Mouse (Mus musculus) lung, postnatal 25 days (tissue): ENCODE measurements at regions not wholly inside any gene's neighbourhood (a gene's known extent, or its start where the extent isn't known, plus 50 kb on each side); places are given as distances from the start of the nearest gene placed in this dataset.
"Not testable (repeated sequence)": the region's sequence is repeated elsewhere in the genome, so short reads cannot be mapped to it uniquely, and the experiment has no call there.

Source experiments
- DNase-seq: peaks from one replicate; pipeline ENCODE4 v3.0.0; 2022; ENCODE audit warnings: low spot score

DNA sequence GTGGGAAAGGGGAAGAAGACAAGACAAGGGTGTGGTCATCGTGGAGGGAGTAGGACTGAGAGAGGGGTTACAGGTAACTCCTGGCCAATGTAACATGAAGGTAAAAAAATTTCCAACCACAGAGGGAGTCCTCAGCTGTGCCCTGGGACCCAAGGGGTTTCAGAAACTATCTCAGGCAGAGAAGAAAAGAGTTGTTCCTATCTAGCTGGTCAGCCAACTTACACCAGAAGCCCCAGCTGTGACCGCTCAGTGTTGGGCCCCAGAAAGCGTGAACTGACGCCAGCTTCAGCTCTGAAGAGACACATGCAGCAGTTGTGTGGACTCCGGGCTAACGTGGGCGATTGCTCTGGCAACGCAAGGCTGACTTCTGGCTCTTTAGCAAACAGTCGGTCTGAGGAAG lies 52.2 kb downstream of the Rhob start:
- no peak for DNase-seq

GRCm38 (mm10) chr12:8447025-8447424 lies 52.8 kb downstream of the Rhob start:
- no peak for DNase-seq

DNA sequence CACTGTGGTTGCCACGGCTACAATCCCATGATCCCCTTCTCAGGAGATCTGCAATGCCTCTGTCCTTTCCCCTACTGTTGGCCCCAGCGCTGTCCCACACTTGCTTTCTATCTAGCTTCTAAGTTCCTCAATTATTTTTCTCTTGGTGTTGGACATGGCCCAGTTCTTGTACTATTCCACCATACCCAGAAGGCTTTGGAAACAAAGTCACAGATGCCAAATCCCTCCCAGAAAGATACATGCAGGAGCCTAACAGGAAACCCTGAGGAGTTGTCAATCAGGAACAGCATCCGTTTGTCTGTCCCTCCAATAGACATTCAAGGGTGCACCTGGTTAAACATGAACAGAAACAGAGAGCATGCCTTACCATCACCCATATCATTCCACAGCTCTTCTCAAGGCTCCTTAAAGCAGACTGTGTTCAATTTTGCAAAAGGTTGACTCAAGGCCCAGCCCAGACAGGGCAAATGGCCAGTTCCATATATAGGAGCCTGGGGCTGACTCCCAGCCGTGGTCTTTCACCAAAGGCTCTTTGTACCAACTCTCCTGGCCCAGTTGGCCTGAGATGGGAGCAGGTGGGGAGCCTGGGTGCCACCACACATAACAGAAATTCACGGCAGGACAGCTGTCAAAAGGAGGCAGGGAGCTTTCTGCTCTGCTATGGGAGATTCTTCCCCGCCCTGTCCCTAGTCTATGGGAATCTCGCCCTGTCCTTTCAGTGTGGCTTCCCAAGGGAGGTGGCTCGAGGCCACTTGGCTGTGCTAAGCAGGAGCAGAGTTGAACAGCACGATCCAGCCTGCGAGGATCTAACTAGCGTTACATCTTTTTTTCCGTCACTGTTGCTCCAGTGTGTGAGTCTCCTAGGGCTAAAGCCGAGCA lies 54.6 kb downstream of the Rhob start:
- DNase-seq, result peak; percentile 43

GRCm38 (mm10) chr12:8443917-8444453 lies 55.8 kb downstream of the Rhob start:
- DNase-seq, result no peak

- DNase-seq, result peak; percentile 59
Measured at GRCm38 (mm10) chr12:8443253-8443661, 56.6 kb downstream of the Rhob start.

DNA sequence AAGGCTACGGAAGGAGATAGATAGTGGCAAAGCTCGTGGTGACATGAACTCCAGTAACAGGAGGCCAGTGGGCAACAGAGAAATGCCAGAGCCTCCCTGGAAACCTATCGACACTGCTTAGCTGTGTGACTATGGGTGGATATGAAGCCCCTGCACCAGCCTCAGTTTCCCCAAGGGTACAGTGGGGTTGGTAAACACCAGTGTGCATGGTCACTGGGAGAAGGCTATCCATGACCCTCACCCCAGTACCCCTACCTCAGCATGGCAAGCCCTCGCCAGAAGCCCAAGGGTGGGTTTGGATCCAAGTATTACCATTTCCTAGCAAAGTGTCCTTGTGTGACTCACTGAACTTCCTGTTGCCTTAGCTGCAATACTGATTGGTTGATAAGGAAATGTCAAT lies 58.5 kb downstream of the Rhob start:
- DNase-seq, result no peak

DNA sequence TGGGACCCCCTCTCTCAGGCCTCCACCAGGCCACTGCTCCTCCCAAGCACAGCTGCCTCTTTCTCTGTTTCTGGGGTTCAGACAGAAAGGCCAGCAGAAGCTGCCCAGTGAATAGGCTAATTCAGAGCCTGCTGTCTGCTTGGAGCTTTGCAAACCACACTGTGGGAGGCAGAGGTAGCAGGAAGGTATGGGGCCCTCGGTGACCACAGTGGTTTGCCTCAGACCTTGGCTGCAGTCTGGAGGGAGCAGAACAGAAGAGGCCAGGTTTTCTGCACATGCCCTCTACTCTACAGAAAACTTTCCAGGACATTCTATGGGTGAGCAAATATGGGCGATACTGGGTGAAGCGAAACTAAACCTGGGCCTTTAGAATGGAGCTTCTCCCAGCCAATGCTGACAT lies 59.4 kb downstream of the Rhob start:
- no peak for DNase-seq

GRCm38 (mm10) chr12:8439957-8440356 lies 59.9 kb downstream of the Rhob start:
- no peak for DNase-seq

- no peak for DNase-seq
Measured at GRCm38 (mm10) chr12:8439486-8439885, 60.3 kb downstream of the Rhob start.

DNA sequence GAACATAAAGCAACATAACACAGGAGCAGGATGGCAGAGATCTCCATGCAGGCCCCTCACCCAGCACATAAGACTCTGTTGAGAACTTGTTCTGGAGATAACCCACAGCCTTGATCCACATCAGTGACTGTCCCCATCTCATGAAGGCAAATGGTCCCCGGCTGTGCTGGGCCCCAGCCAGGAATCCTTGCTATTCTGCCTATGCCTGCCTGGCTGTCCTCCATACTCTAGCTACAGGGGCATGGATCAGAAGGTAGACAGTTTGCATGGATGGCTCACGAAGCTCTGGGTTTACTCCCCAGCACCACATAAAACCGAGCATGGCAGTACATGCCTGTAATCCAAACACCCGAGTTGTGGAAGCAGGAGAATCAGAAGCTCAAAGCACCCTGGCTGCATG lies 61.2 kb downstream of the Rhob start:
- DNase-seq, result no peak

DNA sequence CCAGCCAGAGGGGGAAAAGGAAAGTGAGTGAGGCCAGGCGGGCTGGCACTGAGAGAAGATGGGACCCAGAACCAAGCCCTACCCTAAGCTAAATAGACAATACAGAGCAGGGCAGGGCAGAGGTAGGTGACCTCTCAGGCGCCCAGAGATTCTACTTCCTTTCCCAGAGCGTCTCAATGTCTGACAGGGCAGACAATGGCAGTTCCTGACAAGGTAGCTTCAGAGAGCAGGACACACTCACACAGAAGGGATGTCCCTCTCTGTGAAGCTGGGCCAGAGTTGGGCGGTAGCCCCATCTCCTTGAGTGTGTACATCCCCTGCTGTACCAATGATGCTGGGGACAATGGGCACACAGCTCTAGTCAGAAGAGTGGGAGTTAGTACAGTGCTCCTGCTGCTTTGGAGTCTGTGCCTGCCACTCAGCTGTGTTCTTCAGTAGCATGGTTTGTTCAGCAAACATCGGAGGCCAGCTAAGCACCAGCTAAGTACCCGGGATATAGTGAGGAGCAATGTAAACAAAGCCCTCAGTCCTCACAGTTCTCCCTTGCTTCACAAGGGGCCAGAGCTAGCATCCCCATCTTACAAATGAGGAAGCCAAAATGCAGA lies 62.7 kb downstream of the Rhob start:
- no peak for DNase-seq

DNA sequence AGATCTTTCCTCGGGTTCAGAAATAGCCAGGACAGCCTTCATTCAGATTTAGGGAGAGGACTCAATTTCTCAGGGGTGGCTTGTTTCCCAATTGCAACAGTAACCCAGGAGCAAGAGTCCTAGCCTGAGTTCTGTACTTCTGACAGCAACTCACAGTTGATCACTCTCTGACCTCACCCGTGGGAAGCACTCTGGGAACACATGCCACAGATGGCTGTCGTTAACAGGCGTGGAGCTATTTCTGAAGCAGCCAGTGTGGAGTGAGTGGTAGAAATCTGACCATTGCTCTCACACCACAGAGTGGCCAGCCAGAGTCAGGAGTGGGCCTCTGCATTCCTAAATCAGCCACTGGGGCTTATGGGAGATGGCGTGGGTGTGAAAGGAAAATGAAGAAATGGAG lies 63.3 kb downstream of the Rhob start:
- no peak for DNase-seq

DNA sequence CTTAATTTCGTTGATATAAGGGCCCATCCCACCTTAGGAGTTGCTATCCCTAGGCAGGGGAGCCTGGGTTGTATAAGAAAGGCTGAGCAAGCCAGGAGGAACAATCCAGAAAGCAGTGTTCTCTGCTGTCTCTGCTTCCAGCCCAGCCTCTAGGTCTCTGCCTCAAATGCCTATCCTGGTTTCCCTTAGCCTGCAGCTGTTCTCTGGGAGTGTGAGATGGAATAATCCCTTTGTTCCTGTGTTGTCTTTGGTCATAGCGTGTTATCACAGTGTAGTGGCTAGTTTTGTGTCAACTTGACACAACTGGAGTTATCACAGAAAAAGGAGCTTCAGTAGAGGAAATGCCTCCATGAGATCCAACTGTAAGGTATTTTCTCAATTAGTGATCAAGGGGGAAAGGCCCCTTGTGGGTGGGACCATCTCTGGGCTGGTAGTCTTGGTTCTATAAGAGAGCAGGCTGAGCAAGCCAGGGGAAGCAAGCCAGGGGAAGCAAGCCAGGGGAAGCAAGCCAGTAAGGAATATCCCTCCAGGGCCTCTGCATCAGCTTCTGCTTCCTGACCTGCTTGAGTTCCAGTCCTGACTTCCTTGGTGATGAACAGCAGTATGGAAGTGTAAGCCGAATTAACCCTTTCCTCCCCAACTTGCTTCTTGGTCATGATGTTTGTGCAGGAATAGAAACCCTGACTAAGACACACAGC lies 64.0 kb downstream of the Rhob start:
- DNase-seq, result not testable (repeated sequence)

- peak; percentile 64 for DNase-seq
Measured at GRCm38 (mm10) chr12:8428228-8428990, 71.4 kb downstream of the Rhob start.

- DNase-seq, result no peak
Measured at GRCm38 (mm10) chr12:8424515-8424914, 75.3 kb downstream of the Rhob start.

DNA sequence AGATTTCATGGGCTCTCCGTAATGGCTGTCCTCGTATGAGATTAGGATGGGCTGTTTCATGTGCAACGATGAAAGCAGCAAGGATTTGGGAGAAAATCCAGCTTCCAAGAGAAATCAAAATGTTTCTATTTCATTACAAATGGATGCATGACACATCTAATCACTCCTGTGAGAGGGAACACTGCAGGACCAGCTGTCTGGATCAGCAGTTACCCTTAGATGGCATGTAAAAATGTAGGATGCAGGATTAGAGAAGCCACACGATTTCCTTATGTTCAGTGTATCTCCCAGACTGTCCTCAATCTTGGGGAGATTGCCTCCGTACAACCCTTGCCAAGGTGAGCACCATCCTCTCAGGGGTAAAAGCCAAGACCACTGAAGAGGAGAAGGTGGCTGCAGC lies 77.1 kb downstream of the Rhob start:
- DNase-seq, result no peak

DNA sequence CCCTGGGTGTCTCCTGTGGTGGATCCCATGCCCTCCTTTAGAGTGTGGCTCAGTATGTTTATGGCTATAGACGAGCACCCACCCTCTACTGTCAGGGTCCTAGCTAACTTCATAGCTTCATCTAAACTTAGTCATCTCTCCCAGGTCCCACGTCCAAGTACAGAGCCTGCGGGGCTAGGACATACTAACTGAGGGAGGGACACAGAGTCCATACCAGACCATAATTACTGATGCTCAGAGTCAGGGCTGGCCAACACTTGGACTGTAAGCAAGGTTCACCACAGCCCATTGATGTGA lies 78.6 kb downstream of the Rhob start:
- no peak for DNase-seq

GRCm38 (mm10) chr12:8420511-8421270 lies 79.1 kb downstream of the Rhob start:
- DNase-seq, result no peak

GRCm38 (mm10) chr12:8418890-8419289 lies 80.9 kb downstream of the Rhob start:
- peak; percentile 67 for DNase-seq

DNA sequence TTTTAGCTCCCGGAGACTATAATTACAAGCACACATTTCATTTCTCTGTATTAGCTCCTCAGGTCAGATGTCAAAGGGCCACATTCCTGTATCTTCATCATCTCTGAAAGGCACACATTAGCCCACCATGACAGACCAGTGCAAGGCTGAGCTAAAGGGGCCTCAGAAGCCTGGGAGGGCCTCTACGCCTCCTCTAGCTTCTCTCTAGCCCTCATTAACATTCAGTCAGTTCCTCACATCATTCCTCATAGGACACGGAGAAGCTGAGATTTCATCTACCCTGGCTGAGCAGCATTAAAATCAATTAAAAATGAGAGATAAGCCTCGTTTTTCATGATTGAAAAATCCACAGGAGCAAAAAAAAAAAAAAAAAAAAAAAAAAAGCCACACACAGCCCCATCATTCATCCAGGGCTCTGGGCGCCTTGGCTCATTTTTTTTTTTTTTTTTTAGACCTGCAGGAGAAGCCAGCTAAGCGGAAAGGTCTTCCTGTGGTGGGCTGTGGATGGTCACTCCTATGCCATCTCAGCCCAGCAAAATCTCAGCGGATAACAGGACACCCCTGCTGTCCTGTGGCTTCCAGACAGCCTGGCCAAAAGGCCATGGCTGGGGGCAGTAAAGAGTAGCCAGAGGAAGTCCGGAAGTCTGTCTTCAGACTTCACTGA lies 82.5 kb downstream of the Rhob start:
- DNase-seq, result no peak

DNA sequence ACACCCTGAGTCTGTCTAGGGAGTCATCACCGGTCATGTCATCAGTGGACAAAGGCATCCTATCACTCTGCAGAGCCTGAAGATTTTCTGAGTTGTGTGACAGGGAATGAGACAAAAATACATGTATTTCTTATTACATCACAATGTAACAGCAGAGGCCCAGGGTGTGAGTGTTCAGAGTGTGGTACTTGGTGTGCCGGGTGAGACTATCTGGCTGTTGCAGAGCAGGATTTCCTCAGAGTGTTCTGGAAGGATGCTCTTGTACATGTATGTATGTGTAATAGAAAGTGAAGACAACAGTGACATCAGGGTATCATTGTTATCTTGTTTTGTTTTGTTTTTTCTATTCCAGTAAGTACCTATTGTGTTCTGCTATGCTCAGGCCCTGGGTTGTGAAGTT lies 87.7 kb downstream of the Rhob start:
- DNase-seq, result no peak
